Mouse (Mus musculus) embryonic facial prominence, embryonic 13.5 days (tissue): ENCODE results near the gene Cux1. TPM values are rescaled to one million over a fixed set of nuclear protein-coding genes. Genes with fewer than 3 reads are reported as not detected.

Source experiments
- ATAC-seq: fragments of 200-750 bp; cut with Nextera tagmentation; 2 replicates; pipeline ENCODE4 v1.8.0; 2017; ENCODE audit warnings: low read depth; ENCODE audit not compliant: insufficient number of reproducible peaks, insufficient read depth, low FRiP score, low TSS enrichment
- H3K27ac ChIP-seq: fragments of 300-500 bp; sonication (generic); 2 replicates; pipeline ENCODE4 v1.5.1; 2015; ENCODE audit warnings: moderate library complexity, mild to moderate bottlenecking, inconsistent platforms
- H3K27me3 ChIP-seq: fragments of 300-500 bp; sonication (generic); 2 replicates; pipeline ENCODE4 v1.6.1; 2015; ENCODE audit warnings: mild to moderate bottlenecking, inconsistent platforms
- H3K36me3 ChIP-seq: fragments of 300-500 bp; sonication (generic); 2 replicates; pipeline ENCODE4 v1.6.1; 2015; ENCODE audit warnings: mild to moderate bottlenecking, inconsistent platforms
- H3K4me1 ChIP-seq: fragments of 300-500 bp; sonication (generic); 2 replicates; pipeline ENCODE4 v1.6.1; 2015; ENCODE audit warnings: inconsistent platforms
- H3K4me2 ChIP-seq: fragments of 300-500 bp; sonication (generic); 2 replicates; pipeline ENCODE4 v1.6.1; 2015; ENCODE audit warnings: moderate library complexity, mild to moderate bottlenecking, inconsistent platforms
- H3K4me3 ChIP-seq: fragments of 300-500 bp; sonication (generic); 2 replicates; pipeline ENCODE4 v1.5.1; 2015; ENCODE audit warnings: mild to moderate bottlenecking, inconsistent platforms
- H3K9ac ChIP-seq: fragments of 300-500 bp; sonication (generic); 2 replicates; pipeline ENCODE4 v1.6.1; 2015; ENCODE audit warnings: mild to moderate bottlenecking, inconsistent platforms
- H3K9me3 ChIP-seq: fragments of 300-500 bp; sonication (generic); 2 replicates; pipeline ENCODE4 v1.6.1; 2016; ENCODE audit warnings: inconsistent platforms
- WGBS: fragments of 180-500 bp; shearing (Covaris S2); methylation state at CpG from one replicate; pipeline ENCODE4 v1.1.7; 2015; ENCODE audit warnings: mixed read lengths; 5-methylcytosine and 5-hydroxymethylcytosine counted together
- polyA plus RNA-seq: library from polyadenylated mRNA; unstranded; fragments of >200 nt; fragmentation: Nextera tagmentation; extraction: Ambion mirVana; gene quantifications from 2 replicates; pipeline ENCODE4 v1.2.1, GENCODE M21; 2015

The Cux1 gene
- polyA plus RNA-seq, 1 experiment from 2014 or later: 82.7 TPM

DNA sequence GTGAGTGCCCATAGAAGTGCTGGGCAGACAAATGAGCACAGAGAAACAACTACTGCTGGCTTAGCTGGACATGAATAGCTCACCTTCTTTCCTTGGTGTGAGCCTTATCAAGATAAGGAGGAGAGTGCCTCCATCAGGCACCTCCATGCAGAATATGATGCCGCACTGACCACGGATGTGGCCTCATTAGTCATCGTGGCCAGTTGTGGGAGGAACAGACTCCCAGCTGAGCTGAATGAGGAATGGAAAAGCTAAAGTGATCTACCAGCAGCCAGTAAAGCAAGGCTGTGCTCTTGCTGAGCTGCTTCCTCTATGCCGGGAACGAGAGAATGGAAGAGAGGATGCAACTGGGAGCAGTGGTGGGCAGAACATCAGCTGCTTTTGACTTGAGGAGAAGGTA, 101.9 kb downstream of the Cux1 start:
- no peak overlapping the region for H3K4me3 ChIP-seq
- no peaks in the 10 kb centered on the region for H3K27me3 ChIP-seq
- H3K4me2 ChIP-seq: no peak overlapping the region
- no peak for ATAC-seq
- H3K27ac ChIP-seq: no peak overlapping the region
- WGBS: 76% methylated on average over 5 of the region's 5 CpGs
- no peak overlapping the region for H3K9ac ChIP-seq
- H3K36me3 ChIP-seq: no peaks in the 10 kb centered on the region
- H3K4me1 ChIP-seq: peaks cover 28% of the 10 kb centered on the region
- no peaks in the 10 kb centered on the region for H3K9me3 ChIP-seq

GRCm38 (mm10) chr5:136464849-136465248, 102.4 kb downstream of the Cux1 start:
- 42% methylated on average over 3 of the region's 3 CpGs for WGBS
- no peak overlapping the region for H3K4me3 ChIP-seq
- H3K27ac ChIP-seq: no peak overlapping the region
- H3K4me2 ChIP-seq: no peak overlapping the region
- no peaks in the 10 kb centered on the region for H3K36me3 ChIP-seq
- ATAC-seq: no peak
- peaks cover 28% of the 10 kb centered on the region for H3K4me1 ChIP-seq
- no peaks in the 10 kb centered on the region for H3K27me3 ChIP-seq
- no peaks in the 10 kb centered on the region for H3K9me3 ChIP-seq
- no peak overlapping the region for H3K9ac ChIP-seq

DNA sequence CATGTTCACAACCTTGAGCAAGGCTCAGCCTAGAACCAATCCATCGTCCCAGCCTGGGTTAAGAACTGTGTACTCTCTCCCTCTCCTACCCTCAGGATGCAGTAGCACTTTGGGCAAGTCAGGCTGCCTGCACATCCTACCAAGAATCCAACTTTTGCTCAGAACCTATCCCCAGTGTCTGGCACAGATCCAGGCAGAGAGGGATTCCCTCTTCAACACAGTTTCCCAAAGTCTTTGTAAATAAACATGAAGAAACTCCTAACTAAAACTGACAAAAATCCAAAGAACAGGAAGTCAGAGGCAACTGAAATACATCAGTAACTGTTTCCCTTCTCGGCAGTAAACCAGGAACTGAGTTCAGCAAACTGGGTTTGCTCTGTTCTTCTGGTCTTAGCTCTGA, 103.2 kb downstream of the Cux1 start:
- no peak overlapping the region for H3K4me2 ChIP-seq
- ATAC-seq: no peak
- peaks cover 29% of the 10 kb centered on the region for H3K4me1 ChIP-seq
- H3K36me3 ChIP-seq: no peaks in the 10 kb centered on the region
- no peaks in the 10 kb centered on the region for H3K9me3 ChIP-seq
- WGBS: 66% methylated on average over 2 of the region's 2 CpGs
- H3K27me3 ChIP-seq: no peaks in the 10 kb centered on the region
- H3K4me3 ChIP-seq: no peak overlapping the region
- H3K27ac ChIP-seq: no peak overlapping the region
- H3K9ac ChIP-seq: no peak overlapping the region

DNA sequence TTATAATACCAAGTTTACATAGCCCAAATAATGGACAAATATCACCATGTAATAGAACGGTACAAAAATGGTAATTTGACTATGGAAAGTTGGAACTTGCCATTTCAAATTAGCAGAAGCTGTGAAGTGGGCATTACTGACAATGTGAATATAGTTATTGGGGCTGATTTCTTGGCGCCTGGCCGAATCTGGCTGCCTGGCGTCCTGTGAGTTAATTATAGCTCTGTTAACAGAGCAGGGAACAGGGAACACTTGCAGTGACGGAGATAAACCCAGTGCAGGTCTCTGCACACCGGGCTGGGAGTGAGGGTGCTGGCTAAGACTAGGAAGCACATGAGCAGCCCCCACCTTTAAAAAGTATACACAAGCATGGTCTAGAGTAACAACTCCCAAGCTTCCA, 104.7 kb downstream of the Cux1 start:
- Histone ChIP-seq H3K36me3 (no peaks in the 10 kb centered on the region), H3K27ac (no peak overlapping the region), H3K9ac (no peak overlapping the region), H3K4me1 (peaks cover 30% of the 10 kb centered on the region), H3K9me3 (no peaks in the 10 kb centered on the region), H3K4me3 (no peak overlapping the region), H3K27me3 (no peaks in the 10 kb centered on the region), H3K4me2 (no peak overlapping the region)
- 68% methylated on average over 6 of the region's 6 CpGs for WGBS
- no peak for ATAC-seq

- H3K27me3 ChIP-seq: no peaks in the 10 kb centered on the region
- no peak overlapping the region for H3K4me2 ChIP-seq
- no peak overlapping the region for H3K27ac ChIP-seq
- H3K4me3 ChIP-seq: no peak overlapping the region
- H3K36me3 ChIP-seq: no peaks in the 10 kb centered on the region
- no peak overlapping the region for H3K9ac ChIP-seq
- no peaks in the 10 kb centered on the region for H3K9me3 ChIP-seq
- no peak for ATAC-seq
- H3K4me1 ChIP-seq: peaks cover 17% of the 10 kb centered on the region
- WGBS: 95% methylated on average over 6 of the region's 6 CpGs
These were observed 107.4 kb downstream of the Cux1 start for GRCm38 (mm10) chr5:136459901-136460300.

DNA sequence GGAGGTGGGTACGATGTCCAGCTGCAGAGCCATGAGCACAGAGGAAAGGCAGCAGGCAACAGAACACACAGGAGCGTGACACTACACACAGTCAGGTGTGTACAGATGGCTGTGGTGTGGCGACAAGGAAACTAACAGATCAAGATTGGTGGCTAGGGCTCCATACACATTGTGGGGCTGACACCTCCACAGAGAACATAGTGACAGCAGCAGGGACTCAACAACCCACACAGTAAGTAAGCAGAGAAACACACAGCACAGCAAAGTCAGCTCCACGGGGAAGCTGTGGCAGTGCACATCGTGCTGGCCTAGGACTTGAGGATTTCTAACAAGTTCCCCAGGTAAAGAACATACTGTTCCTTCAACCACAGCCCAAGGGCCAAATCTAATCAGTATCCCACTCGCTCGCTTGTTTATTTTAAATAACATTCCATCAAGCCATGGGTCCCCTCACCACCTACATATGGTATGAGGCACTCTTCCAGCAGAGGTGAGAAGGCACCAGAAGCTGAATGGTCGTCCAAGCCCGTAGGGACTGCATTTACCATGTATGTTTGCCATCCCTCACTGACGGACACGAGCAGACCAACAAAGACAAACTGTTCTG, 108.3 kb downstream of the Cux1 start:
- 83% methylated on average over 11 of the region's 11 CpGs for whole genome bisulfite sequencing
- Histone ChIP-seq H3K27me3 (no peaks in the 10 kb centered on the region), H3K4me2 (no peak overlapping the region), H3K27ac (no peak overlapping the region), H3K9me3 (no peaks in the 10 kb centered on the region), H3K36me3 (no peaks in the 10 kb centered on the region), H3K4me1 (peaks cover 11% of the 10 kb centered on the region), H3K9ac (no peak overlapping the region), H3K4me3 (no peak overlapping the region)
- ATAC-seq: no peak

GRCm38 (mm10) chr5:136458102-136458863, 109.0 kb downstream of the Cux1 start:
- Histone ChIP-seq H3K36me3 (no peaks in the 10 kb centered on the region), H3K4me2 (no peak overlapping the region), H3K4me1 (peaks cover 11% of the 10 kb centered on the region), H3K9me3 (no peaks in the 10 kb centered on the region), H3K9ac (no peak overlapping the region), H3K4me3 (no peak overlapping the region), H3K27ac (no peak overlapping the region), H3K27me3 (no peaks in the 10 kb centered on the region)
- 62% methylated on average over 7 of the region's 7 CpGs for WGBS
- no peak for ATAC-seq

- Histone ChIP-seq H3K4me2 (no peak overlapping the region), H3K27ac (no peak overlapping the region), H3K27me3 (0 out of 2 replicates have a peak, but pooled peaks cover under 1% of the 10 kb centered on the region), H3K4me3 (no peak overlapping the region), H3K4me1 (peaks cover 8% of the 10 kb centered on the region), H3K36me3 (no peaks in the 10 kb centered on the region), H3K9me3 (no peaks in the 10 kb centered on the region), H3K9ac (no peak overlapping the region)
- ATAC-seq: no peak
- 43% methylated on average over 4 of the region's 4 CpGs for WGBS
These were observed 110.9 kb downstream of the Cux1 start for GRCm38 (mm10) chr5:136456395-136456794.

DNA sequence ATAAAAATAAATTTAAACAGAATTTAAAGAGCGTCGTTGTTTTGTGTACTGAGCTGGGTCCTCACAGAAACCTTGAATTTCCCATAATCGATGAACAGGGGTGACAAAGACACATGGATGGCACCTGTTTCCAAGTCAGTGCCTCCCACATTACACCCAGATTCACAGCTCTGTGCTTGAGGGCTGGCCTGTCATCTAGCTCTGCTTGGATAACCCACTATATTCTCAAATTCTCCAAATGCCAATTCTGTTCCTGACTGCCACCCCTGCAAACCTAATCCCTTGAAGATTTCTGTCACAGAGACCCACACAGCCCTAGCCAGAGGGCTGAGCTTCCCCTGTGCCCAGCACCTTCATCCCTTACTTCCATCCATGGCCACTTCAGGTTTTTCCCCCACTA, 114.6 kb downstream of the Cux1 start:
- Histone ChIP-seq H3K9ac (no peak overlapping the region), H3K4me2 (no peak overlapping the region), H3K4me3 (no peak overlapping the region), H3K36me3 (no peaks in the 10 kb centered on the region), H3K27ac (no peak overlapping the region), H3K4me1 (no peaks in the 10 kb centered on the region), H3K9me3 (no peaks in the 10 kb centered on the region), H3K27me3 (0 out of 2 replicates have a peak, but pooled peaks cover 3% of the 10 kb centered on the region)
- ATAC-seq: no peak
- WGBS: 92% methylated on average over 3 of the region's 3 CpGs

DNA sequence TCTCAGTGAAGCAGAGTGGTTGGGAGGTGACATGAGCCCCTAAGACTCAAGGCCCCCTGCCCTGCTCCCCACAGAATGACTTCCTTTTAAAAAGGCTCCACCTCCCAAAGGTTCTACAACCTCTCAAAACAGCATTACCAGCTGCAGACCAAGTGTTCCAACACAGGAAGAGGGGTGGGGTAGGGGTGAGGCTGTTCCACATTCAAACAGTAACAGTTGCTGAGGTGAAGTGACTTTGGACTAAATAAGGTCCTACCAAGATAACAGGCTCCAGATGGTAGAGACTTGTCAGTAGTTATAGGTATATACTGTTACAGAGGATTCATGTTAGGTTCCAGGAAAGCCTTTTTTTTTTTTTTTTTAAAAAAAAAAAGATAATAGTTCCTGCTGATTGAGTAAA, 117.5 kb downstream of the Cux1 start:
- H3K4me3 ChIP-seq: no peak overlapping the region
- no peak overlapping the region for H3K27ac ChIP-seq
- no peaks in the 10 kb centered on the region for H3K9me3 ChIP-seq
- no peak for ATAC-seq
- no peak overlapping the region for H3K4me2 ChIP-seq
- 0 out of 2 replicates have a peak, but pooled peaks cover 3% of the 10 kb centered on the region for H3K27me3 ChIP-seq
- no peak overlapping the region for H3K9ac ChIP-seq
- no peaks in the 10 kb centered on the region for H3K36me3 ChIP-seq
- no peaks in the 10 kb centered on the region for H3K4me1 ChIP-seq

- 75% methylated on average over 5 of the region's 5 CpGs for WGBS
- H3K36me3 ChIP-seq: no peaks in the 10 kb centered on the region
- H3K4me3 ChIP-seq: no peak overlapping the region
- peaks cover 3% of the 10 kb centered on the region; the same call in 1 of the 2 replicates for H3K27me3 ChIP-seq
- peaks cover 13% of the 10 kb centered on the region for H3K4me1 ChIP-seq
- H3K4me2 ChIP-seq: no peak overlapping the region
- H3K27ac ChIP-seq: no peak overlapping the region
- no peaks in the 10 kb centered on the region for H3K9me3 ChIP-seq
- no peak overlapping the region for H3K9ac ChIP-seq
- ATAC-seq: no peak
These were observed 121.3 kb downstream of the Cux1 start for GRCm38 (mm10) chr5:136445967-136446366.
